Mouse (Mus musculus) bone marrow macrophage, adult 2 months (primary cell): ENCODE data around the gene Lrrc57.

ENCODE experiments used
- CTCF ChIP-seq: IDR thresholded peaks from 2 replicates; pipeline ENCODE4 v1.5.1; 2012; ENCODE audit warnings: low read depth, mild to moderate bottlenecking, low read length, moderate library complexity
- POLR2A ChIP-seq: IDR thresholded peaks from 2 replicates; pipeline ENCODE4 v1.6.1; 2012; ENCODE audit warnings: mild to moderate bottlenecking, low read depth, low read length, borderline replicate concordance

DNA sequence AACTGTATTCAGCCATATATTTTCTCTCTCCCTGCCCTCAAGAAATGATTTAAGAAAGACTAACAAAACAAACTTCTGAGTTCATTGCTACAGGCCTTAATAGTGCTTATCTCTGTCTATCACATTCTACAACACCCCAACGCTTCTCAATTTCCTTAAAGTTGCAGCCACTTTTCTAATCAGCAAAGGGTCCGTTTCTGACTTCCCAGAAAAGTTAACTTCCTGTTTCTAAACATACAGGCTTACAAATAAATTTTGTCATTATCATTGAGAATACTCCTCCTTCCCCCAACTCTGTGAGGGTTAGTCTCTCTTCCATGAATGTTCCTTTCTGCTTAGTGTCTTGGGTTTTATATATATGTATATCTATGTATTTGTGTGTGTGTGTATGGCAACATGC is 44.0 kb downstream of the Lrrc57 start:
- TF ChIP-seq CTCF (no peak), POLR2A (no peak)
